Mouse (Mus musculus) intestine, postnatal 0 days (tissue): ENCODE results near the gene Gm5771. TPM values are rescaled to one million over a fixed set of nuclear protein-coding genes. Genes with fewer than 3 reads are reported as not detected.
"Not testable (repeated sequence)": the region's sequence is repeated elsewhere in the genome, so short reads cannot be mapped to it uniquely, and the experiment has no call there.

ENCODE experiments used
- ATAC-seq: fragments of 200-750 bp; cut with Nextera tagmentation; 2 replicates; pipeline ENCODE4 v1.8.0; 2017; ENCODE audit warnings: mild to moderate bottlenecking, moderate TSS enrichment, moderate library complexity
- H3K27ac ChIP-seq: fragments of 300-500 bp; sonication (generic); 2 replicates; pipeline ENCODE4 v1.5.1; 2014; ENCODE audit warnings: mild to moderate bottlenecking, low read depth, low read length, moderate library complexity
- H3K27me3 ChIP-seq: fragments of 300-500 bp; sonication (generic); replicated peaks from 2 replicates; pipeline ENCODE4 v1.6.1; 2014; ENCODE audit warnings: low read length, mixed read lengths; ENCODE audit not compliant: control insufficient read depth, insufficient read depth
- H3K36me3 ChIP-seq: fragments of 300-500 bp; sonication (generic); 2 replicates; pipeline ENCODE4 v1.6.1; 2014; ENCODE audit warnings: mild to moderate bottlenecking, moderate library complexity; ENCODE audit not compliant: control insufficient read depth, insufficient read depth
- H3K4me1 ChIP-seq: fragments of 300-500 bp; sonication (generic); replicated peaks from 2 replicates; pipeline ENCODE4 v1.6.1; 2014; ENCODE audit warnings: antibody characterized with exemption, low read length, mixed read lengths; ENCODE audit not compliant: control insufficient read depth, insufficient read depth
- H3K4me2 ChIP-seq: fragments of 300-500 bp; sonication (generic); replicated peaks from 2 replicates; pipeline ENCODE4 v1.6.1; 2014; ENCODE audit warnings: low read depth, mild to moderate bottlenecking, moderate library complexity
- H3K4me3 ChIP-seq: fragments of 300-500 bp; sonication (generic); 2 replicates; pipeline ENCODE4 v1.5.1; 2014; ENCODE audit warnings: low read depth, low read length
- H3K9ac ChIP-seq: fragments of 300-500 bp; sonication (generic); 2 replicates; pipeline ENCODE4 v1.6.1; 2014; ENCODE audit warnings: mild to moderate bottlenecking, low read depth, low read length
- H3K9me3 ChIP-seq: fragments of 300-500 bp; sonication (generic); 2 replicates; pipeline ENCODE4 v1.6.1; 2016; ENCODE audit warnings: mixed run types; ENCODE audit not compliant: control insufficient read depth
- CTCF ChIP-seq: sonication (generic); IDR thresholded peaks from 2 replicates; pipeline ENCODE4 v1.5.1; 2016; ENCODE audit warnings: low read depth, mild to moderate bottlenecking, control low read depth, antibody characterized with exemption, moderate library complexity
- WGBS: fragments of 180-500 bp; shearing (Covaris S2); extraction: QIAGEN DNeasy Blood & Tissue Kit; methylation state at CpG from one replicate; pipeline ENCODE4 v1.1.7; 2014; 5-methylcytosine and 5-hydroxymethylcytosine counted together
- polyA plus RNA-seq: library from polyadenylated mRNA; unstranded; fragments of >200 nt; fragmentation: Nextera tagmentation; extraction: Ambion mirVana; gene quantifications from 2 replicates; pipeline ENCODE4 v1.2.1, GENCODE M21; 2015

Gm5771 gene
- 12.4 and 16.9 TPM in 2 replicates for polyA plus RNA-seq

DNA sequence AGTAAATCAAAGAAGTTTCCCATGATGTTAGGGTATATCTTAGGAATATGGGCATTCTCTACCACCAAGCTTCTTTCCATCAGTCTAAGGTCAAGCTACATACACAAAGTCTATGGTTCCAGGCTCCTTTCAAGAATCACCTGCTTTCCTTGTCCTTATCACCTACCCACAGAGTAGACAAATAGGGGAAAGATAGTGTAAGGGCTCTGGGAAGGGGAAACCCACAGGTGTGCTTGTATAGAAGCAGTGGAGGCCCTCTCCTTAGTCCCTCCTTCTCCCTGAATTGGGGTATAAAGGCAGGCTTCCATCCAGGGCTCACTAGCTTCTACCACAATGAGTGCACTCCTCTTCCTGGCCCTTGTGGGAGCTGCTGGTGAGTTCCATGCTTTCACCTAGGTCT lies at the start of gene Gm5771:
Gene Gm5771 (plus strand): TSS at position 301 of the 400 bp plus-strand sequence.
- H3K4me2 ChIP-seq, H3K4me3 ChIP-seq, H3K27me3 ChIP-seq, H3K9ac ChIP-seq, ATAC-seq, H3K36me3 ChIP-seq, H3K4me1 ChIP-seq, H3K27ac ChIP-seq, H3K9me3 ChIP-seq: not testable (repeated sequence)

DNA sequence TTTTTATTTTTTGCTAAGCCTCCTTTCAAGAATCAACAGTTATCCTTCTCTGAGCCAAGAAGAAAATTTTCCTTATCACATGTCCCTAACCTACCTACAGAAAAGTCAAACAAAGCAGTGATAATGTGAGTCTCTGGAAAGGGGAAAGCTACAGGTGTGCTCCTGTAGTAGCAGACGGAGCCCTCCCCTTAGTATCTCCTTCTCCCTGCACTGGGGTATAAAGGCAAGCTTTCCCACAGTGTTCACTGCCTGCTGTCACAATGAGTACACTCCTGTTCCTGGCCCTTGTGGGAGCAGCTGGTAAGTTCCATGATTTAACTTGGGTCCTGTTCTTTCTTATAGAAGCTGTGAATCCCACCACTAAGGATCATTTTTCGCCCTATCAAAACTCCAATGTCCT lies 38.2 kb upstream of the Gm5771 start, which contains the start of gene Try10:
Gene Try10 (plus strand): TSS at position 174 of the 400 bp plus-strand sequence.
- 66% methylated on average over 2 of the region's 2 CpGs for WGBS
- no peaks in the 10 kb centered on the region for H3K9me3 ChIP-seq
- H3K4me1 ChIP-seq, result no peaks in the 10 kb centered on the region
- H3K27ac ChIP-seq, result no peak within 1 kb of the TSS
- H3K9ac ChIP-seq, result no peak within 1 kb of the TSS
- H3K4me2 ChIP-seq, result no peak within 1 kb of the TSS
- H3K4me3 ChIP-seq, result no peak within 1 kb of the TSS
- no peaks in the 10 kb centered on the region for H3K36me3 ChIP-seq
- no peak for TF ChIP-seq CTCF
- H3K27me3 ChIP-seq, result no peaks in the 10 kb centered on the region
- no peak for ATAC-seq

DNA sequence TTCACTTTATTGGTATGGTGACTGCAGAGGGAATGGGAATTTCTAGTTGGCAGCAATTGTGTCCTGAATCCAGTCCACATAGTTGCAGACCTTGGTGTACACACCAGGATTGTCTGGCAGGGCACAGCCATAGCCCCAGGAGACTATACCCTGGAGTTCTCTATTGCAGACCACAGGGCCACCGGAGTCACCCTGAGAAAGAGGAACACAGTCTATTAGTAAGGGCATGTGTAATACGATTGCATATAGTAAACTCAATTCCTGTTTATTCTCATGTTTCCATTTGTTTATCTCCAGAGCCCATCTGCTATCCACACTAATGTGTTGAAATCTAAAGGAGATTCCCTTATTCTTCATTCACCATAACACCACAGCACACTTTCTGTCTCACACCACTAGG lies 18.4 kb upstream of the Gm5771 start:
- not testable (repeated sequence) for H3K36me3 ChIP-seq, H3K9me3 ChIP-seq, H3K4me3 ChIP-seq, H3K27ac ChIP-seq, ATAC-seq, H3K4me2 ChIP-seq, H3K4me1 ChIP-seq, H3K27me3 ChIP-seq, H3K9ac ChIP-seq
- WGBS, result 55% methylated on average over 1 of the region's 2 CpGs

DNA sequence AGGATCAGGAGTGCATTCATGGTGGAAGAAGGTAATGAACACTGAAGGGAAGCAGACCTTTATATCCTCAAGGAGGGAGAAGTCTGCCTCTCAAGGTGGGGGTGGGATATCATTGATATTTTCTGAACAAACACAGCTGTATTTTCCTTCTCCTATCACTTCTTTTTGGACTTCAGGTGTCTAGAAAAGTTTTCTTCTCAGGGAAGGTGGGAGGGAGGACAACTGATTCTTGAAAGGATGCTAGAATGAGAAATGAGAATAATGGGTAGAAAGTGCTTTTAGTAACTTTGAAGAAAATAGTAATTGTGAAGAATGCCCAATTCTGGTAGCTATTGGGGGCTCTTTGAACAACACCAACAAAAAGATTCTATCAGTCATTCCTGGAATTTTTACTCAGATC lies 14.6 kb upstream of the Gm5771 start, which contains the start of gene Prss3:
Gene Prss3 (minus strand): TSS at position 101 of the 400 bp plus-strand sequence.
- H3K4me1 ChIP-seq, H3K4me2 ChIP-seq, H3K4me3 ChIP-seq, ATAC-seq, H3K27ac ChIP-seq, H3K9me3 ChIP-seq, H3K27me3 ChIP-seq, H3K36me3 ChIP-seq, H3K9ac ChIP-seq: not testable (repeated sequence)

DNA sequence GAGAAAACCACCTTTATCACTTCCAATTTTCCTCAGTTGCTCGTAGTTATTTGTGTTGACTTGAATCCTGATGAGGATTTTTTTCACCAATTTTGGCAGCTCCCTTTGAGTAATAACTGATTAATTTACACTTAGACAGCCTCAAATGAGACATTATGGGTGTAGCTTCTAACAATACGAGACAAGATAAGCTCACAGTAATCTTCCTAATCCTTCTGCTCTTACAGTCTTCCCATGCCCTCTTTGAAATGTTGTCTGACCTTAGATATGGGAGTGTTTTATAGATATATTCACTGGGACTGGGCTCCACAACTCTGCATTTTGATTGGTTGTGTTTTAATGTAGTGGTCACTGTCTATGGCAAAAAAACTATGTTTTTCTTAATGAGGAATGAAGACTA lies 5.4 kb upstream of the Gm5771 start:
- Histone ChIP-seq H3K4me3 (no peak overlapping the region), H3K27me3 (no peaks in the 10 kb centered on the region), H3K9ac (no peak overlapping the region), H3K4me1 (no peaks in the 10 kb centered on the region), H3K27ac (no peak overlapping the region), H3K9me3 (no peaks in the 10 kb centered on the region), H3K36me3 (no peaks in the 10 kb centered on the region), H3K4me2 (no peak overlapping the region)
- no peak for ATAC-seq
- WGBS, result 62% methylated on average over 2 of the region's 2 CpGs
- no peak for TF ChIP-seq CTCF

DNA sequence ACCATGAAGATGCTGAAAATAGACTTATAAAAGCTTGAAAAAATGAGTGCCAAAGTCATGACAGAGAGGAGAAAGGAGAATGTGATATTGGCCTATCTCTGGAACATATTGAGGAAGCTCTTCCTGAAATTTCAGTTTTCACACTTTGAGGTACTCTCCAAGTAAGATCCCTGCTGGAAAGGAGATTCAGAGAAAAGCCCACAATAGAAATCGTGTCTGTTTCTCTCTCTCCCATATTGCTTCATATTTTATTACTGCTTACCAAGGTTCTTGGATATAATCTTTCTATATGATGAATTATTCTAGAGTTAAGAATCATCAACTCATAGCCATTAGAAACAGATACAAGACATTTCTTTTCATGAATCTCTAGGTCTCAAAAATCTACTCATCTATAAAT lies 516 bp upstream of the Gm5771 start:
- H3K9me3 ChIP-seq, H3K4me1 ChIP-seq, H3K27me3 ChIP-seq, H3K36me3 ChIP-seq, ATAC-seq, H3K4me3 ChIP-seq, H3K9ac ChIP-seq, H3K4me2 ChIP-seq, H3K27ac ChIP-seq: not testable (repeated sequence)
- WGBS, result 67% methylated on average over 1 of the region's 1 CpGs

DNA sequence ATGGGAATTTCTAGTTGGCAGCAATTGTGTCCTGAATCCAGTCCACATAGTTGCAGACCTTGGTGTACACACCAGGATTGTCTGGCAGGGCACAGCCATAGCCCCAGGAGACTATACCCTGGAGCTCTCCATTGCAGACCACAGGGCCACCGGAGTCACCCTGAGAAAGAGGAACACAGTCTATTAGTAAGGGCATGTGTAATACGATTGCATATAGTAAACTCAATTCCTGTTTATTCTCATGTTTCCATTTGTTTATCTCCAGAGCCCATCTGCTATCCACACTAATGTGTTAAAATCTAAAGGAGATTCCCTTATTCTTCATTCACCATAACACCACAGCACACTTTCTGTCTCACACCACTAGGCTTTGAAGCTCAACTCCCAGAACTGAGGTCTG lies 50.1 kb downstream of the Gm5771 start:
- H3K9me3 ChIP-seq, H3K4me1 ChIP-seq, H3K4me3 ChIP-seq, H3K27ac ChIP-seq, H3K9ac ChIP-seq, H3K36me3 ChIP-seq, H3K27me3 ChIP-seq, ATAC-seq, H3K4me2 ChIP-seq: not testable (repeated sequence)
- WGBS, result 79% methylated on average over 2 of the region's 2 CpGs

DNA sequence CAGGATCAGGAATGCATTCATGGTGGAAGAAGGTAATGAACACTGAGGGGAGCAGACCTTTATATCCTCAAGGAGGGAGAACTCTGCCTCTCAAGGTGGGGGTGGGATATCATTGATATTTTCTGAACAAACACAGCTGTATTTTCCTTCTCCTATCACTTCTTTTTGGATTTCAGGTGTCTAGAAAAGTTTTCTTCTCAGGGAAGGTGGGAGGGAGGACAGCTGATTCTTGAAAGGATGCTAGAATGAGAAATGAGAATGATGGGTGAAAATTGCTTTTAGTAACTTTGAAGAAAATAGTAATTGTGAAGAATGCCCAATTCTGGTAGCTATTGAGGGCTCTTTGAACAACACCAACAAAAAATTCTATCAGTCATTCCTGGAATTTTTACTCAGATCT lies 53.9 kb downstream of the Gm5771 start, which contains the start of gene Gm10334:
Gene Gm10334 (minus strand): TSS at position 101 of the 400 bp plus-strand sequence.
- H3K4me1 ChIP-seq, ATAC-seq, H3K4me2 ChIP-seq, H3K27me3 ChIP-seq, H3K9ac ChIP-seq, H3K27ac ChIP-seq, H3K36me3 ChIP-seq, H3K4me3 ChIP-seq, H3K9me3 ChIP-seq: not testable (repeated sequence)
